Mouse (Mus musculus) B cell, adult (primary cell): ENCODE results near the gene Gm45140. TPM values are rescaled to one million over a fixed set of nuclear protein-coding genes. Genes with fewer than 3 reads are reported as not detected.

Experiments
- total RNA-seq: library from RNA; stranded (reverse); gene quantifications from 4 replicates; pipeline ENCODE4 v1.2.4, GENCODE M21; 2023; ENCODE audit not compliant: inconsistent age

Gene Gm45140
- 3.3 to 9.1 TPM (median 5.8 TPM) in 4 replicates for total RNA-seq

DNA sequence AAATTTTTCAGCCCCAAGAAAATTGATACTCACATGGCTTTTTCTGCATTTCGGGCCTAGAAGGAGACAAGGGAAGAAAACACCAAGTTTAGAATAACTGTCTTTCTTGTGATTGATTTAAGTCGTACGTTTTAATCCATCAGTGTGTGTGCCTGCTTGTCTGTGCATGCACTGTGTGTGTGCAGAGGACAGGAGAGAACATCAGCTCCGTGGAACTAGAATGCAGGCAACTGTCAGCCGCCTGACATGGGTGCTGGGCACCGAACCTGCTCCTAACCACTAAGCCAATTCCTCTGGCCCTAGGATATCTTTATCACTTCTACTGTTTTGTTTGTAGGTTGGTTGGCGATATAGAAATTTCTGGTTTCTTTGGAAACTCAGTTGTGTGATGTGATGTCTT is at the start of gene Gm45140:
Gm45140 (minus strand) TSS at position 101 of the 400 bp plus-strand sequence.

DNA sequence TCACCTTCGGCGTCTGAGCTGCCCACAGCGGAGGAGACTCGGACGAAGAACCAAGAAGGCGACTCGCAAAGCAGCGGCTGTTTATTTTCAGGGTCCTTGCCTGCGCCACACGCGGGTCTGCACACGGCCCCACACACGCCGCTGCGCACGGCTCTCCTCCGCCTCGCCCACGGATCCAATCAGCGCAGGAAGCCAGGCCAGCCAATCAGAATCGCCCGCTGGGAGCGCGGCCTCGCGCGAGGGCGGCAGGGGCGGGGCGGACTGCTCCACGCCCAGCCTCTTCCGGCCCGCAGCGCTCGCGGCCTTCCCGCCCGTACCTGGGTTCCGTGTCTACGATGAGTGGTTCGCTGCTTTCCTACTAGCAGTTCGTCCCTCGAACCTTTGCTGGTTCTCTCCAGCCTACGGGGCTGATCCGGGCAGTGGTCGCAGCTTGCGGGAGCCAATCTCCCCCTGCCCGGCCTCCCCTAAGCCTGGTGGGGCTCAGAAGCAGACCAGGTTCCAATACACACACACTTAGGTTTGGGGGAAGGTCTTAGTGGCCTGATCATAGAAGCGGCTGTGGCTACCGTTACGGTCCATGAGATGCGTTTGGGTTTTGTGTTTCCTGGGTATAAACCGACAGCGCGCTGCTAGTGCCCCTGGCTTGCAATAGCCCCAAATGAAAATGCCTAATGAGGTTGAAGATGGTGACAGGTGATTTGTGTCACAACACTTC is 15.5 kb upstream of the Gm45140 start, which contains the start of gene Cnbp:
Cnbp (minus strand) TSS at position 207 of the 715 bp plus-strand sequence.

DNA sequence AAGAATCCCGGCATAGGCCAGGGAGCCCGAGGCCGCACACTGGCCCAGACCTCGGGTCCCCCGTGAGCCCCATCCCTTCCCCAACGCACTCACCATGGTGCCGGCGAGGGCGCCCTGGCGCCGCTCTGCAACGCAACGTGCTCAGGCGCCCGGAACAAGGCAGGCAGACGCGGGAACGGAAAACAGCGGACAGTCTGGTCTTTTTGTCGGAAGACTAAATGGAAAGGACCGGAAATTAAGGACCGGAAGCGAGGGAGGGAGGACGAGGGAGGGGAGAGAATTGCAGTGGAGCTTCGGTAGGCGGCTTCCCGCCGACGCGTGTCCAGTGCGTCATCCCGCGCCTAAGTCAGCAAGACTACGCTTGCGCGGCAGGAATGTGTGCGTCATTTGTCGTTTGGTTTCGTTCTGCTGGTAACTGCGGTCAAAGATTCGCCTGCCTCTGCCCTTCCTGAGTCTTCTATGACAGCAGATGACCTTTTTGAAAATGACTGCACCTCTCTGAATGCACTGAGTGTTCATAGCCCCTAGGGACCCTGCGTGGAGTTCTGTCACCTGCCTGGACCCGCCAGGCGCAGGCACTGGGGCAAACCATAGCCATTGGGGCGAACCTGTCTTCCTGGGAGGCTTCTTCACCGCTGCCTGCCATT is 3.1 kb upstream of the Gm45140 start, which contains the start of gene Isy1:
Isy1 (minus strand) TSS at position 248 of the 647 bp plus-strand sequence.

DNA sequence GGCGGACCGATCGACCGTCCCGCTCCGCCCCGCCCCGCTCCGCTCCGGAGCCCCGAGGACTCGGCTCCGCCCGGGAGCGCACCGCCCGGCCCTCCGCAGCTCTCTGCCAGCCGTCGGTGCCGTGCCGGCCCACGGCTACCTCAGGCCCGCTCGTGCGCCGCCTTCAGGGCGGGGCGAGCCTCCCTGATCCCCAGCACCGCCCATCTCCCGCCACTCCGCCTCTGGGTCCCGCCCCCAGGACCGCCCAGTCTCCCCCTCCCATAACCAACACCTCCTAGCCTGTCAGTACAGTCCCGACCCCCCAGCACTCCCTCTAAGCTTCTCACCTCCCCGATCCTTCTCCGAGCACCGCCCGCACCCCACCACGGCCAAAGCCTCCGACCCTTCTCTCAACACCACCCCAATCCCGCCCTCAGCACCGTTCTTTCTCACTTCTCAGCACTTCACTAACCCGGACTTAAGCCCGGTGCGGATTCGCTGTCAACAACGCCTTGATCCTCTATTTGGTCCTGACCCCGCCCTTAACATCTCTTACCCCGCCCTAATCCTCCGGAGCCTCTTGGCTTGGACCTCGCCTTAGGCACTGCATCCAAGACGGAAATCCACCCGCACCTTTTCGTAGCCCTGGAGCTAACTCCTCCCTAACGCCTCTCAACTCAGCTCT is 23.8 kb downstream of the Gm45140 start, which contains the start of gene Rab43:
Rab43 (minus strand) TSS at position 490 of the 664 bp plus-strand sequence.

DNA sequence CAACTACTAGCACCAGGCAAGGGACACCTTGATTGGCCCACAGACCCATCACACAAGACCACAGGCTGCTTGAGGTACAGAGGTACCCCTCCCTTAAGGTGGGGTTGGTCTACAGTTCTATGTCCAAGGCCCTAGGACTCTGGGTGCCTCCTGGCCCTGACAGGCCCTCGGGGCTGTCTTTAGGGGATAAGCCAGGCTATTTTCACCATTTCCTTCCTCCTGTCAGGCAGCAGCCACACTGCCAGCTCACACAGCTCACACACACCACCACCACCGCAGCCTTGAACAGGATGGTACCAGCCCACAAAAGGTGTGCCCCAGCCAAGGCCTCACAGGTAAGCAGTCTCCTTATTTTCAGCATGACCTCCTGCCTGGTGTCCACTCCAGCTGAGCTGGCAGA is 57.8 kb downstream of the Gm45140 start, which contains the start of gene Gp9:
Gp9 (plus strand) TSS at position 231 of the 400 bp plus-strand sequence.

Other genes with a start within 250 kb of the Gm45140 start
- 0.16 to 0.69 TPM (median 0.23 TPM) in 4 replicates for gene Prokr1, start 245.1 kb downstream of the Gm45140 start, total RNA-seq
- gene Aplf, start 163.6 kb downstream of the Gm45140 start, total RNA-seq, result 4.6 to 5.4 TPM (median 5.1 TPM) in 4 replicates
- gene Efcc1, start 104.9 kb downstream of the Gm45140 start, total RNA-seq, result not detected in 4 replicates
- gene Gp9, start 57.7 kb downstream of the Gm45140 start, total RNA-seq, result not detected in 4 replicates
- 38.7 to 63.6 TPM (median 58.1 TPM) in 4 replicates for gene Rab43, start 23.6 kb downstream of the Gm45140 start, total RNA-seq
- gene Isy1, start 3.0 kb upstream of the Gm45140 start, total RNA-seq, result 88.7 to 106 TPM (median 102 TPM) in 4 replicates
- gene Cnbp, start 15.3 kb upstream of the Gm45140 start, total RNA-seq, result 577 to 630 TPM (median 588 TPM) in 4 replicates
- 135 to 152 TPM (median 137 TPM) in 4 replicates for gene Copg1, start 52.0 kb upstream of the Gm45140 start, total RNA-seq
- 104 to 116 TPM (median 110 TPM) in 4 replicates for gene Hmces, start 78.1 kb upstream of the Gm45140 start, total RNA-seq
- gene H1fx, start 145.8 kb upstream of the Gm45140 start, total RNA-seq, result 1.3 to 2.3 TPM (median 1.7 TPM) in 4 replicates
- 172 to 205 TPM (median 180 TPM) in 4 replicates for gene Rab7, start 209.5 kb upstream of the Gm45140 start, total RNA-seq
- 96.8 to 137 TPM (median 108 TPM) in 4 replicates for gene Rpn1, start 248.7 kb upstream of the Gm45140 start, total RNA-seq